In genomic region chr11:22287513-22287900, GRCm38 (mm10) we compare ENCODE assay signal across 8 mouse cellular contexts. TPM values are rescaled to one million over a fixed set of nuclear protein-coding genes. Genes with fewer than 3 reads are reported as not detected.
A peak's percentile ranks its signal among the peaks of the same experiment; 100 is the strongest.
DNase-seq lines count a peak whose midpoint lies in the region; ATAC-seq and TF ChIP-seq lines count a peak whose summit lies in the region.

No protein-coding gene starts in this region.

- no peaks in the 10 kb centered on the region for H3K27me3 ChIP-seq in lung, embryonic 14.5 days (ENCODE audit: insufficient read depth, low read length)
- no peaks in the 10 kb centered on the region for H3K27me3 ChIP-seq in limb, embryonic 13.5 days
- H3K27me3 ChIP-seq in small intestine, adult 2 months (ENCODE audit: control insufficient read depth, insufficient read depth, low read length): no peaks in the 10 kb centered on the region

- under 1% methylated on average over 6 of the region's 6 CpGs for WGBS in lung, embryonic 14.5 days
- WGBS in limb, embryonic 13.5 days: under 1% methylated on average over 6 of the region's 6 CpGs
- 1% methylated on average over 6 of the region's 6 CpGs for WGBS in small intestine, adult 2 months

- no peaks in the 10 kb centered on the region for H3K36me3 ChIP-seq in lung, embryonic 14.5 days (ENCODE audit: insufficient read depth)
- H3K36me3 ChIP-seq in limb, embryonic 13.5 days: peaks cover 11% of the 10 kb centered on the region; the same call in 1 of the 2 replicates
- H3K36me3 ChIP-seq in small intestine, adult 2 months (ENCODE audit: control insufficient read depth, insufficient read depth, low read length): 0 out of 2 replicates have a peak, but pooled peaks cover 2% of the 10 kb centered on the region

- H3K4me1 ChIP-seq in lung, embryonic 14.5 days (ENCODE audit: insufficient read depth): peaks cover 7% of the 10 kb centered on the region; the same call in 1 of the 2 replicates
- 0 out of 2 replicates have a peak, but pooled peaks cover 6% of the 10 kb centered on the region for H3K4me1 ChIP-seq in embryonic fibroblast, embryonic 13.5 days (ENCODE audit: control insufficient read depth, insufficient read depth, low read length)
- H3K4me1 ChIP-seq in limb, embryonic 13.5 days: peaks cover 28% of the 10 kb centered on the region
- H3K4me1 ChIP-seq in small intestine, adult 2 months (ENCODE audit: control insufficient read depth, insufficient read depth, insufficient read length, low read length): peaks cover 2% of the 10 kb centered on the region

- peak overlapping the region; percentile 81 for H3K4me2 ChIP-seq in lung, embryonic 14.5 days
- peak overlapping the region; percentile 78 for H3K4me2 ChIP-seq in limb, embryonic 13.5 days (replicated peaks)

- H3K9me3 ChIP-seq in lung, embryonic 14.5 days (ENCODE audit: low read depth, low read length): no peaks in the 10 kb centered on the region
- no peaks in the 10 kb centered on the region for H3K9me3 ChIP-seq in limb, embryonic 13.5 days

- TF ChIP-seq POLR2A in embryonic fibroblast, embryonic 13.5 days (IDR thresholded peaks at IDR 0.05; ENCODE audit: low read depth, low read length): no peak
- no peak for TF ChIP-seq POLR2A in small intestine, adult 2 months (IDR thresholded peaks at IDR 0.05; ENCODE audit: low read depth, low read length)

- TF ChIP-seq CTCF in lung, embryonic 14.5 days (IDR thresholded peaks at IDR 0.05; ENCODE audit: low read depth): no peak
- TF ChIP-seq CTCF in embryonic fibroblast, embryonic 13.5 days (IDR thresholded peaks at IDR 0.05; ENCODE audit: borderline replicate concordance, insufficient read depth, low read length): no peak
- TF ChIP-seq CTCF in small intestine, adult 2 months (IDR thresholded peaks at IDR 0.05; ENCODE audit: extremely low read depth, insufficient read length, insufficient replicate concordance, low read depth, low read length): no peak

- H3K4me3 ChIP-seq in lung, embryonic 14.5 days (ENCODE audit: low read depth, low read length): peak overlapping the region; percentile 73
- peak overlapping the region; percentile 79 for H3K4me3 ChIP-seq in embryonic fibroblast, embryonic 13.5 days (ENCODE audit: insufficient read depth, low read length)
- peak overlapping the region; percentile 72 for H3K4me3 ChIP-seq in limb, embryonic 13.5 days
- peak overlapping the region; percentile 76 for H3K4me3 ChIP-seq in small intestine, adult 2 months (ENCODE audit: low read depth, low read length)

- ATAC-seq in lung, embryonic 14.5 days (ENCODE audit: insufficient read depth): peak; percentile 2; the same call in 1 of the 2 replicates
- ATAC-seq in limb, embryonic 13.5 days (ENCODE audit: low FRiP score, low read depth): no peak

- H3K9ac ChIP-seq in lung, embryonic 14.5 days: peak overlapping the region; percentile 65
- H3K9ac ChIP-seq in limb, embryonic 13.5 days: peak overlapping the region; percentile 75

- peak; percentile 33 for DNase-seq in lung, embryonic 14.5 days
- no peak for DNase-seq in lung, postnatal 4 days
- DNase-seq in layer of hippocampus, adult 11-12 months (ENCODE audit: low spot score): no peak
- no peak for DNase-seq in thymus, postnatal 4 days
- DNase-seq in urinary bladder, adult 2 months (ENCODE audit: low spot score): no peak

- H3K27ac ChIP-seq in lung, embryonic 14.5 days (ENCODE audit: low read depth): peak overlapping the region; percentile 82
- H3K27ac ChIP-seq in embryonic fibroblast, embryonic 13.5 days (ENCODE audit: insufficient read depth, low read length): peak overlapping the region; percentile 95
- peak overlapping the region; percentile 89 for H3K27ac ChIP-seq in limb, embryonic 13.5 days
- peak overlapping the region; percentile 90 for H3K27ac ChIP-seq in small intestine, adult 2 months (ENCODE audit: insufficient read depth, low read depth, low read length)

RNA-seq across cellular contexts. Expression of gene Ehbp1, which starts 54.6 kb away (rescaled TPM):
- polyA plus RNA-seq in lung, embryonic 14.5 days (2014; fragmentation: Nextera tagmentation; extraction: Ambion mirVana): 11.5 and 11.6 TPM in 2 replicates
- polyA plus RNA-seq in embryonic fibroblast, embryonic 13.5 days (2011; ENCODE audit: insufficient read length, low read depth, missing spikeins): 27.7 and 38.7 TPM in 2 replicates
- 13.6 and 14.8 TPM in 2 replicates for polyA plus RNA-seq in limb, embryonic 13.5 days (2015; fragmentation: Nextera tagmentation; extraction: Ambion mirVana)
- 0.11 and 0.70 TPM in 2 replicates for polyA plus RNA-seq in small intestine, adult 2 months (2012; rRNA removed)
- polyA plus RNA-seq in urinary bladder, adult 2 months (2012; rRNA removed): 22.2 and 24.0 TPM in 2 replicates
